Mouse (Mus musculus) left cerebral cortex, adult 9 months (tissue): ENCODE measurements around the gene Olfr608.
"Not testable (repeated sequence)": the region's sequence is repeated elsewhere in the genome, so short reads cannot be mapped to it uniquely, and the experiment has no call there.

Experiments
- DNase-seq, 2 experiments: peaks; one replicate each; pipeline ENCODE4 v3.0.0; 2022; ENCODE audit warnings: low spot score in 2 of 2

Gene Olfr608

GRCm38 (mm10) chr7:103469577-103469976 is at the start of gene Olfr608:
TSS of gene Olfr608 (plus strand) at chr7:103469877.
- no peak for DNase-seq

GRCm38 (mm10) chr7:103445339-103445738 is 24.3 kb upstream of the Olfr608 start, which contains the start of gene Olfr605:
TSS of gene Olfr605 (minus strand) at chr7:103445439.
- no peak for DNase-seq

GRCm38 (mm10) chr7:103448746-103449145 is 20.9 kb upstream of the Olfr608 start, which contains the start of gene Olfr606:
TSS of gene Olfr606 (plus strand) at chr7:103449046.
- DNase-seq, result no peak

- no peak for DNase-seq
Observed at GRCm38 (mm10) chr7:103460590-103460989, 9.1 kb upstream of the Olfr608 start.

- not testable (repeated sequence) for DNase-seq
Observed at GRCm38 (mm10) chr7:103477106-103477505, 7.4 kb downstream of the Olfr608 start.

- no peak for DNase-seq
Observed at GRCm38 (mm10) chr7:103497962-103498361, 28.3 kb downstream of the Olfr608 start, which contains the start of gene Olfr609. TSS of gene Olfr609 (minus strand) at chr7:103498062.

- DNase-seq, result no peak
Observed at GRCm38 (mm10) chr7:103512022-103512421, 42.3 kb downstream of the Olfr608 start, which contains the start of gene Olfr610. TSS of gene Olfr610 (minus strand) at chr7:103512122.

- not testable (repeated sequence) for DNase-seq
Observed at GRCm38 (mm10) chr7:103520746-103521145, 51.1 kb downstream of the Olfr608 start, which contains the start of gene Olfr611. TSS of gene Olfr611 (minus strand) at chr7:103520846.
